28 mouse cellular contexts compared by ENCODE assay signal in the genomic region with DNA sequence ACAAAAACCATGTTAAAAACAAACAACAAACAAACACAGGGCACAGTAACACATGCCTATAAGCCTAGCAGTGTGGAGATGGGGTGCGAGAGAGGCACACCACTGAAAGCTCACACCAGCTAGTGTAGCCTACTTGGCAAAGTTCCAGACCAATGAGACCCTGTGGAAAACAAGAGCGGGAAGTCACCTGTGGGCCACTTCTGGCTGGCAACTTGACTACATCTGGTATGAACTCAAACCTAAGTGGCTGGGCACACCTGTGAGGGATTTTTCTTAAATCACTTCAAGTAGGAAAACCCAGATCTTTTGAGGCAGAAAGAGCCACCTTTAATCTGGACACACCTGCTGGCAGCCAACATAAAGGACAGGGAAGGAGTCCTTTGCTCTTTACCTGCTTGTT. TPM values are rescaled to one million over a fixed set of nuclear protein-coding genes. Genes with fewer than 3 reads are reported as not detected.
A peak's percentile ranks its signal among the peaks of the same experiment; 100 is the strongest.
DNase-seq lines count a peak whose midpoint lies in the region; ATAC-seq and TF ChIP-seq lines count a peak whose summit lies in the region.
"Had no signal": no experiment of that assay in that cellular context is flagged by ENCODE, and none has a peak within 500 bp of the region (broad histone marks: within the 10 kb centered on the region; RNA-seq: fewer than 3 reads in every experiment).

No protein-coding gene starts in this region.

- H3K4me3 ChIP-seq in heart, adult 2 months, result no peak overlapping the region
- no peak overlapping the region for H3K4me3 ChIP-seq in lung, embryonic 16.5 days (ENCODE audit: low read length)
- H3K4me3 ChIP-seq in macrophage (ENCODE audit: inconsistent target), result no peak overlapping the region
- H3K4me3 ChIP-seq in forebrain, embryonic 14.5 days (ENCODE audit: low read depth, low read length), result no peak overlapping the region
- H3K4me3 ChIP-seq: embryonic facial prominence, embryonic 15.5 days; forebrain, embryonic 15.5 days; hindbrain, embryonic 12.5 days; hindbrain, embryonic 15.5 days had no signal

- TF ChIP-seq CTCF in heart, adult 2 months (IDR thresholded peaks at IDR 0.05), result no peak

- H3K27ac ChIP-seq in heart, adult 2 months, result no peak overlapping the region
- H3K27ac ChIP-seq in lung, embryonic 16.5 days (ENCODE audit: low read length), result peak overlapping the region; percentile 47
- peak overlapping the region; percentile 89; the same call in 1 of the 2 replicates for H3K27ac ChIP-seq in macrophage
- H3K27ac ChIP-seq in forebrain, embryonic 14.5 days (ENCODE audit: low read depth, low read length), result no peak overlapping the region
- H3K27ac ChIP-seq: embryonic facial prominence, embryonic 15.5 days; forebrain, embryonic 15.5 days; hindbrain, embryonic 12.5 days; hindbrain, embryonic 15.5 days had no signal

- ATAC-seq in lung, embryonic 16.5 days (ENCODE audit: low read depth), result peak; percentile 75
- ATAC-seq in forebrain, embryonic 14.5 days, result no peak
- ATAC-seq: forebrain, embryonic 15.5 days; Patski had no signal

- no peaks in the 10 kb centered on the region for H3K36me3 ChIP-seq in heart, adult 2 months (ENCODE audit: control insufficient read depth, insufficient read depth, low read length)
- no peaks in the 10 kb centered on the region for H3K36me3 ChIP-seq in lung, embryonic 16.5 days (ENCODE audit: control insufficient read depth, insufficient read depth, low read length)
- H3K36me3 ChIP-seq in macrophage (ENCODE audit: inconsistent target), result no peaks in the 10 kb centered on the region
- H3K36me3 ChIP-seq in forebrain, embryonic 14.5 days (ENCODE audit: control insufficient read depth, insufficient read depth, low read length), result no peaks in the 10 kb centered on the region
- H3K36me3 ChIP-seq: embryonic facial prominence, embryonic 15.5 days; forebrain, embryonic 15.5 days; hindbrain, embryonic 12.5 days; hindbrain, embryonic 15.5 days had no signal

- H3K79me2 ChIP-seq in heart, adult 2 months (replicated peaks; ENCODE audit: control insufficient read depth, insufficient read depth, low read length), result 0 out of 2 replicates have a peak, but pooled peaks cover 1% of the 10 kb centered on the region
- H3K79me2 ChIP-seq in macrophage (ENCODE audit: inconsistent target), result peaks cover 99% of the 10 kb centered on the region

- no peaks in the 10 kb centered on the region for H3K9me3 ChIP-seq in lung, embryonic 16.5 days (ENCODE audit: control insufficient read depth, low read length)
- no peaks in the 10 kb centered on the region for H3K9me3 ChIP-seq in forebrain, embryonic 14.5 days (replicated peaks; ENCODE audit: control insufficient read depth, low read length)
- H3K9me3 ChIP-seq: embryonic facial prominence, embryonic 15.5 days; forebrain, embryonic 15.5 days; G1E; hindbrain, embryonic 12.5 days; hindbrain, embryonic 15.5 days had no signal

- H3K9ac ChIP-seq in heart, adult 2 months (ENCODE audit: low read depth, low read length), result no peak overlapping the region
- no peak overlapping the region for H3K9ac ChIP-seq in lung, embryonic 16.5 days (ENCODE audit: low read length)
- H3K9ac ChIP-seq in forebrain, embryonic 14.5 days (ENCODE audit: low read length), result no peak overlapping the region
- H3K9ac ChIP-seq: embryonic facial prominence, embryonic 15.5 days; forebrain, embryonic 15.5 days; hindbrain, embryonic 12.5 days; hindbrain, embryonic 15.5 days had no signal

- H3K27me3 ChIP-seq in heart, adult 2 months (ENCODE audit: control insufficient read depth, insufficient read depth, low read length), result no peaks in the 10 kb centered on the region
- no peaks in the 10 kb centered on the region for H3K27me3 ChIP-seq in lung, embryonic 16.5 days (ENCODE audit: control insufficient read depth, insufficient read depth, low read depth, low read length)
- no peaks in the 10 kb centered on the region for H3K27me3 ChIP-seq in forebrain, embryonic 14.5 days (replicated peaks; ENCODE audit: control insufficient read depth, insufficient read depth, low read length)
- H3K27me3 ChIP-seq: CH12.LX; embryonic facial prominence, embryonic 15.5 days; forebrain, embryonic 15.5 days; hindbrain, embryonic 12.5 days; hindbrain, embryonic 15.5 days; Patski had no signal

- WGBS in heart, adult 2 months, result 88% methylated on average over 2 of the region's 2 CpGs
- 58% methylated on average over 2 of the region's 2 CpGs for WGBS in lung, embryonic 16.5 days
- WGBS in macrophage (ENCODE audit: missing documents), result 96% methylated on average over 2 of the region's 2 CpGs
- 81% methylated on average over 2 of the region's 2 CpGs for WGBS in forebrain, embryonic 14.5 days

- no peak overlapping the region for H3K4me2 ChIP-seq in lung, embryonic 16.5 days (ENCODE audit: low read depth, low read length)
- no peak overlapping the region for H3K4me2 ChIP-seq in forebrain, embryonic 14.5 days (ENCODE audit: low read length)
- H3K4me2 ChIP-seq: embryonic facial prominence, embryonic 15.5 days; forebrain, embryonic 15.5 days; heart, embryonic 11.5 days; hindbrain, embryonic 12.5 days; hindbrain, embryonic 15.5 days had no signal

- intact Hi-C loops in heart, adult 2 months (cut with DNase I), result no loop called here

- peak; percentile 72 for DNase-seq in heart, adult 11 months
- DNase-seq in heart, adult 2 months, result no peak
- no peak for DNase-seq in lung, adult 18-20 months
- no peak for DNase-seq in forebrain, embryonic 14.5 days (ENCODE audit: low spot score)
- DNase-seq: adrenal gland, postnatal 10 days; adrenal gland, postnatal 36 days; B cell, adult 2 months; cerebellum, adult 11 months; cerebellum, adult 2 months; cerebellum, adult 9-11 months; cerebellum, postnatal 25 days; embryo, embryonic 11 days; gastrocnemius, postnatal 25 days had no signal

- H3K4me1 ChIP-seq in heart, adult 2 months (ENCODE audit: control insufficient read depth, insufficient read depth, low read length), result peaks cover 6% of the 10 kb centered on the region
- H3K4me1 ChIP-seq in lung, embryonic 16.5 days (replicated peaks; ENCODE audit: control insufficient read depth, insufficient read depth, low read length), result peaks cover 16% of the 10 kb centered on the region; the same call in 1 of the 2 replicates
- no peaks in the 10 kb centered on the region for H3K4me1 ChIP-seq in forebrain, embryonic 14.5 days (ENCODE audit: control insufficient read depth, insufficient read depth, low read length)

- no peak for TF ChIP-seq EP300 in heart, adult 2 months (IDR thresholded peaks at IDR 0.05; ENCODE audit: insufficient read depth, low read depth, low read length)

- TF ChIP-seq POLR2A in heart, adult 2 months (IDR thresholded peaks at IDR 0.05; ENCODE audit: insufficient read depth, low read depth, low read length), result no peak

RNA-seq across cellular contexts. Expression of gene Mrtfa, which starts 11.0 kb away (rescaled TPM):
- 10 to 100 TPM in 1 of 2 experiments, 1 to 10 TPM in 1; 7.2 to 11.0 TPM for total RNA-seq in heart, adult 2 months (2021)
- polyA plus RNA-seq in heart, adult 2 months (2012; rRNA removed), result 9.0 and 9.6 TPM in 2 replicates
- 24.9 and 25.3 TPM in 2 replicates for polyA plus RNA-seq in lung, embryonic 16.5 days (2015; fragmentation: Nextera tagmentation; extraction: Ambion mirVana)
- 100 to 1,000 TPM; 109 to 706 (median 261) TPM for total RNA-seq in macrophage (2018; cell fraction: chromatin; rRNA removed)
- 10 to 100 TPM; 42.3 to 93.8 (median 61.3) TPM for total RNA-seq in macrophage (2018; cell fraction: cytosol; rRNA removed)
- total RNA-seq in macrophage (2018; cell fraction: nucleus; rRNA removed), result 100 to 1,000 TPM in 23 of 26 experiments, 10 to 100 TPM in 3; 69.7 to 321 (median 147) TPM
- 27.7 to 61.9 TPM (median 51.4 TPM) in 3 replicates for polyA plus RNA-seq in macrophage (2018)
- 13.6 and 21.8 TPM in 2 replicates for polyA plus RNA-seq in forebrain, embryonic 14.5 days (2014; fragmentation: Nextera tagmentation; extraction: Ambion mirVana)

RNA-seq across cellular contexts. Expression of gene Mchr1, which starts 55.8 kb away (rescaled TPM):
- total RNA-seq in heart, adult 2 months (2021), result not detected
- polyA plus RNA-seq in heart, adult 2 months (2012; rRNA removed), result not detected in 2 replicates
- polyA plus RNA-seq in lung, embryonic 16.5 days (2015; fragmentation: Nextera tagmentation; extraction: Ambion mirVana), result 1.2 and 1.6 TPM in 2 replicates
- total RNA-seq in macrophage (2018; cell fraction: chromatin; rRNA removed), result not detected
- total RNA-seq in macrophage (2018; cell fraction: cytosol; rRNA removed), result not detected
- total RNA-seq in macrophage (2018; cell fraction: nucleus; rRNA removed), result not detected
- not detected in 3 replicates for polyA plus RNA-seq in macrophage (2018)
- 1.4 and 1.8 TPM in 2 replicates for polyA plus RNA-seq in forebrain, embryonic 14.5 days (2014; fragmentation: Nextera tagmentation; extraction: Ambion mirVana)
- total RNA-seq: CH12.LX; heart, adult 8-10 months; heart, postnatal 25 days; hematopoietic stem cell, adult 5-6 weeks had no signal
- polyA plus RNA-seq: G1E; heart, embryonic 11.5 days; heart, embryonic 14.5 days; heart, postnatal 0 days had no signal

Comparison
In these comparisons a context has a peak if more than half of its experiments do, and no peak if none do; other contexts are left out.
1. H3K27ac ChIP-seq: peak in lung, embryonic 16.5 days (single experiment) and macrophage (single experiment); none in heart, adult 2 months (single experiment) and forebrain, embryonic 14.5 days (single experiment).